Comparison of ENCODE assay signal across 9 mouse cellular contexts in genomic region chr11:114669651-114670168, GRCm38 (mm10). TPM values are rescaled to one million over a fixed set of nuclear protein-coding genes. Genes with fewer than 3 reads are reported as not detected.
A peak's percentile ranks its signal among the peaks of the same experiment; 100 is the strongest.
DNase-seq lines count a peak whose midpoint lies in the region; ATAC-seq lines count a peak whose summit lies in the region.
"Had no signal": no experiment of that assay in that cellular context is flagged by ENCODE, and none has a peak within 500 bp of the region (broad histone marks: within the 10 kb centered on the region; RNA-seq: fewer than 3 reads in every experiment).

No protein-coding gene starts in this region.

- no peaks in the 10 kb centered on the region for H3K9me3 ChIP-seq in midbrain, embryonic 13.5 days

- H3K36me3 ChIP-seq in midbrain, embryonic 13.5 days: peaks cover 43% of the 10 kb centered on the region

- WGBS in midbrain, embryonic 13.5 days: 30% methylated on average over 12 of the region's 12 CpGs

- peak overlapping the region; percentile 90 for H3K27ac ChIP-seq in midbrain, embryonic 13.5 days

- H3K4me2 ChIP-seq in midbrain, embryonic 13.5 days (replicated peaks): peak overlapping the region; percentile 85

- H3K4me1 ChIP-seq in midbrain, embryonic 13.5 days (replicated peaks): peaks cover 26% of the 10 kb centered on the region

- no peak for ATAC-seq in cerebellum, adult (ENCODE audit: insufficient number of reproducible peaks, low FRiP score, low TSS enrichment)
- ATAC-seq in midbrain, embryonic 13.5 days: no peak

- peak overlapping the region; percentile 91 for H3K9ac ChIP-seq in midbrain, embryonic 13.5 days (replicated peaks)

- peak; percentile 43 for DNase-seq in cerebellum, adult 9-10 months
- DNase-seq in thymus, postnatal 0 days (ENCODE audit: low spot score): peak; percentile 24
- DNase-seq in thymus, postnatal 10 days (ENCODE audit: low spot score in 2 of 2): no peak
- peak; percentile 76 for DNase-seq in induced T-regulatory cell, adult 2 months (ENCODE audit: low read depth)
- DNase-seq in gastrocnemius, postnatal 25 days: no peak
- no peak for DNase-seq in frontal cortex, postnatal 14 days (ENCODE audit: low spot score in 2 of 2)

- H3K4me3 ChIP-seq in midbrain, embryonic 13.5 days (replicated peaks): peak overlapping the region; percentile 87

- H3K27me3 ChIP-seq in midbrain, embryonic 13.5 days: peaks cover 5% of the 10 kb centered on the region; the same call in 1 of the 2 replicates
- H3K27me3 ChIP-seq: Patski had no signal

RNA-seq across cellular contexts. Expression of gene Rpl38, which starts 1.4 kb away (rescaled TPM):
- 1,685 and 1,731 TPM in 2 replicates for polyA plus RNA-seq in thymus, postnatal 0 days (2015; fragmentation: Nextera tagmentation; extraction: Ambion mirVana)
- polyA plus RNA-seq in midbrain, embryonic 13.5 days (2015; fragmentation: Nextera tagmentation; extraction: Ambion mirVana): 826 and 835 TPM in 2 replicates
- 100 to 1,000 TPM; 462 to 524 TPM for total RNA-seq in gastrocnemius, postnatal 25 days (2021)

RNA-seq across cellular contexts. Expression of gene Ttyh2, which starts 5.5 kb away (rescaled TPM):
- 11.1 and 12.2 TPM in 2 replicates for polyA plus RNA-seq in thymus, postnatal 0 days (2015; fragmentation: Nextera tagmentation; extraction: Ambion mirVana)
- 24.2 and 24.6 TPM in 2 replicates for polyA plus RNA-seq in midbrain, embryonic 13.5 days (2015; fragmentation: Nextera tagmentation; extraction: Ambion mirVana)
- 10 to 100 TPM; 17.9 to 20.1 TPM for total RNA-seq in gastrocnemius, postnatal 25 days (2021)

RNA-seq across cellular contexts. Expression of gene Dnaic2, which starts 57.5 kb away (rescaled TPM):
- 0.94 and 1.1 TPM in 2 replicates for polyA plus RNA-seq in thymus, postnatal 0 days (2015; fragmentation: Nextera tagmentation; extraction: Ambion mirVana)
- polyA plus RNA-seq in midbrain, embryonic 13.5 days (2015; fragmentation: Nextera tagmentation; extraction: Ambion mirVana): 1.6 and 1.7 TPM in 2 replicates
- total RNA-seq in gastrocnemius, postnatal 25 days (2021): under 1 TPM; 0.24 to 0.61 TPM

Comparison
In these comparisons a context has a peak if more than half of its experiments do, and no peak if none do; other contexts are left out.
1. DNase-seq: peak in cerebellum, adult 9-10 months (single experiment), thymus, postnatal 0 days (single experiment) and induced T-regulatory cell, adult 2 months (single experiment); none in thymus, postnatal 10 days (0 of 2), gastrocnemius, postnatal 25 days (single experiment) and frontal cortex, postnatal 14 days (0 of 2).